Mouse (Mus musculus) kidney, embryonic 15.5 days (tissue): ENCODE data around the gene Kif2c. TPM values are rescaled to one million over a fixed set of nuclear protein-coding genes. Genes with fewer than 3 reads are reported as not detected.
"Not testable (repeated sequence)": the region's sequence is repeated elsewhere in the genome, so short reads cannot be mapped to it uniquely, and the experiment has no call there.

ENCODE experiments used
- ATAC-seq: fragments of 200-750 bp; cut with Nextera tagmentation; replicated peaks from 2 replicates; pipeline ENCODE4 v1.8.0; 2017; ENCODE audit warnings: moderate TSS enrichment; ENCODE audit not compliant: low FRiP score
- H3K27ac ChIP-seq: fragments of 300-500 bp; sonication (generic); 2 replicates; pipeline ENCODE4 v1.5.1; 2015; ENCODE audit warnings: mild to moderate bottlenecking, inconsistent platforms
- H3K27me3 ChIP-seq: fragments of 300-500 bp; sonication (generic); 2 replicates; pipeline ENCODE4 v1.6.1; 2015; ENCODE audit warnings: inconsistent platforms
- H3K36me3 ChIP-seq: fragments of 300-500 bp; sonication (generic); 2 replicates; pipeline ENCODE4 v1.6.1; 2015; ENCODE audit warnings: inconsistent platforms
- H3K4me1 ChIP-seq: fragments of 300-500 bp; sonication (generic); 2 replicates; pipeline ENCODE4 v1.6.1; 2015; ENCODE audit warnings: inconsistent platforms
- H3K4me2 ChIP-seq: fragments of 300-500 bp; sonication (generic); 2 replicates; pipeline ENCODE4 v1.6.1; 2015; ENCODE audit warnings: moderate library complexity, mild to moderate bottlenecking, inconsistent platforms
- H3K4me3 ChIP-seq: fragments of 300-500 bp; sonication (generic); replicated peaks from 2 replicates; pipeline ENCODE4 v1.5.1; 2015; ENCODE audit warnings: mild to moderate bottlenecking, inconsistent platforms
- H3K9ac ChIP-seq: fragments of 300-500 bp; sonication (generic); 2 replicates; pipeline ENCODE4 v1.6.1; 2015; ENCODE audit warnings: mild to moderate bottlenecking, inconsistent platforms
- H3K9me3 ChIP-seq: fragments of 300-500 bp; sonication (generic); replicated peaks from 2 replicates; pipeline ENCODE4 v1.6.1; 2016; ENCODE audit warnings: inconsistent platforms
- WGBS: fragments of 180-500 bp; shearing (Covaris S2); methylation state at CpG from one replicate; pipeline ENCODE4 v1.1.7; 2015; ENCODE audit warnings: mixed read lengths; 5-methylcytosine and 5-hydroxymethylcytosine counted together
- polyA plus RNA-seq: library from polyadenylated mRNA; unstranded; fragments of >200 nt; fragmentation: Nextera tagmentation; extraction: Ambion mirVana; gene quantifications from 2 replicates; pipeline ENCODE4 v1.2.1, GENCODE M21; 2015

Kif2c gene
- polyA plus RNA-seq, 1 experiment from 2014 or later, result 76.0 TPM

GRCm38 (mm10) chr4:117214250-117214649 lies 31.8 kb upstream of the Kif2c start:
- H3K9me3 ChIP-seq, result no peaks in the 10 kb centered on the region
- H3K4me1 ChIP-seq, result peaks cover 6% of the 10 kb centered on the region
- H3K4me3 ChIP-seq, result no peak overlapping the region
- WGBS, result 82% methylated on average over 6 of the region's 6 CpGs
- H3K36me3 ChIP-seq, result no peaks in the 10 kb centered on the region
- ATAC-seq, result no peak
- no peak overlapping the region for H3K4me2 ChIP-seq
- no peak overlapping the region for H3K27ac ChIP-seq
- H3K27me3 ChIP-seq, result no peaks in the 10 kb centered on the region
- no peak overlapping the region for H3K9ac ChIP-seq

GRCm38 (mm10) chr4:117210147-117211074 lies 28.0 kb upstream of the Kif2c start:
- peak overlapping the region; percentile 37; the same call in 1 of the 2 replicates for H3K4me2 ChIP-seq

GRCm38 (mm10) chr4:117209592-117209991 lies 27.2 kb upstream of the Kif2c start:
- Histone ChIP-seq H3K9me3 (no peaks in the 10 kb centered on the region), H3K9ac (no peak overlapping the region), H3K4me3 (no peak overlapping the region), H3K27me3 (no peaks in the 10 kb centered on the region), H3K36me3 (no peaks in the 10 kb centered on the region), H3K27ac (no peak overlapping the region), H3K4me1 (no peaks in the 10 kb centered on the region), H3K4me2 (no peak overlapping the region)
- 78% methylated on average over 6 of the region's 6 CpGs for WGBS
- no peak for ATAC-seq

More at GRCm38 (mm10) chr4:117210147-117211074, 28.0 kb upstream of the Kif2c start:
- Histone ChIP-seq H3K9me3 (no peaks in the 10 kb centered on the region), H3K36me3 (no peaks in the 10 kb centered on the region), H3K27me3 (no peaks in the 10 kb centered on the region), H3K4me1 (no peaks in the 10 kb centered on the region), H3K4me3 (no peak overlapping the region), H3K27ac (peak overlapping the region; percentile 77), H3K9ac (no peak overlapping the region)
- WGBS, result 5% methylated on average over 20 of the region's 20 CpGs
- ATAC-seq, result peak; percentile 64; the same call in 1 of the 2 replicates

- Histone ChIP-seq H3K27me3 (no peaks in the 10 kb centered on the region), H3K36me3 (no peaks in the 10 kb centered on the region), H3K9ac (no peak overlapping the region), H3K4me3 (no peak overlapping the region), H3K27ac (peak overlapping the region; percentile 90), H3K4me1 (peaks cover 6% of the 10 kb centered on the region), H3K9me3 (no peaks in the 10 kb centered on the region), H3K4me2 (peak overlapping the region; percentile 57; the same call in 1 of the 2 replicates)
- no peak for ATAC-seq
- 63% methylated on average over 4 of the region's 4 CpGs for WGBS
Measured at GRCm38 (mm10) chr4:117202992-117203354, 20.5 kb upstream of the Kif2c start.

- Histone ChIP-seq H3K9ac (peak overlapping the region; percentile 29), H3K4me1 (peaks cover 6% of the 10 kb centered on the region), H3K36me3 (no peaks in the 10 kb centered on the region), H3K27ac (peak overlapping the region; percentile 90), H3K27me3 (no peaks in the 10 kb centered on the region), H3K4me3 (peak overlapping the region; percentile 35), H3K9me3 (no peaks in the 10 kb centered on the region), H3K4me2 (peak overlapping the region; percentile 57)
- peak; percentile 95 for ATAC-seq
- WGBS, result 2% methylated on average over 25 of the region's 25 CpGs
Measured at GRCm38 (mm10) chr4:117202046-117202991, 19.9 kb upstream of the Kif2c start.

GRCm38 (mm10) chr4:117191804-117192203 lies 9.4 kb upstream of the Kif2c start:
- H3K9ac ChIP-seq, result no peak overlapping the region
- no peak overlapping the region for H3K27ac ChIP-seq
- no peaks in the 10 kb centered on the region for H3K9me3 ChIP-seq
- no peaks in the 10 kb centered on the region for H3K36me3 ChIP-seq
- 0 out of 2 replicates have a peak, but pooled peaks cover 4% of the 10 kb centered on the region for H3K4me1 ChIP-seq
- 93% methylated on average over 14 of the region's 14 CpGs for WGBS
- H3K27me3 ChIP-seq, result no peaks in the 10 kb centered on the region
- no peak for ATAC-seq
- H3K4me2 ChIP-seq, result no peak overlapping the region
- no peak overlapping the region for H3K4me3 ChIP-seq

GRCm38 (mm10) chr4:117190660-117191059 lies 8.2 kb upstream of the Kif2c start:
- H3K4me2 ChIP-seq, result no peak overlapping the region
- no peaks in the 10 kb centered on the region for H3K9me3 ChIP-seq
- H3K9ac ChIP-seq, result no peak overlapping the region
- no peak overlapping the region for H3K4me3 ChIP-seq
- WGBS, result 57% methylated on average over 7 of the region's 7 CpGs
- H3K4me1 ChIP-seq, result 0 out of 2 replicates have a peak, but pooled peaks cover 4% of the 10 kb centered on the region
- peak overlapping the region; percentile 85 for H3K27ac ChIP-seq
- H3K27me3 ChIP-seq, result no peaks in the 10 kb centered on the region
- H3K36me3 ChIP-seq, result no peaks in the 10 kb centered on the region
- no peak for ATAC-seq

GRCm38 (mm10) chr4:117189856-117190543 lies 7.6 kb upstream of the Kif2c start:
- Histone ChIP-seq H3K4me3 (peak overlapping the region; percentile 44), H3K9ac (peak overlapping the region; percentile 48), H3K4me2 (peak overlapping the region; percentile 57), H3K9me3 (no peaks in the 10 kb centered on the region), H3K27ac (peak overlapping the region; percentile 85), H3K4me1 (0 out of 2 replicates have a peak, but pooled peaks cover 4% of the 10 kb centered on the region), H3K36me3 (no peaks in the 10 kb centered on the region), H3K27me3 (no peaks in the 10 kb centered on the region)
- peak; percentile 93 for ATAC-seq
- WGBS, result under 1% methylated on average over 9 of the region's 9 CpGs

- H3K9me3 ChIP-seq, result no peaks in the 10 kb centered on the region
- H3K4me1 ChIP-seq, result 0 out of 2 replicates have a peak, but pooled peaks cover 4% of the 10 kb centered on the region
- H3K4me2 ChIP-seq, result peak overlapping the region; percentile 57
- H3K9ac ChIP-seq, result peak overlapping the region; percentile 48
- no peaks in the 10 kb centered on the region for H3K36me3 ChIP-seq
- peak; percentile 66 for ATAC-seq
- WGBS, result under 1% methylated on average over 16 of the region's 16 CpGs
- H3K27me3 ChIP-seq, result no peaks in the 10 kb centered on the region
- H3K4me3 ChIP-seq, result peak overlapping the region; percentile 44
- H3K27ac ChIP-seq, result peak overlapping the region; percentile 85
Measured at GRCm38 (mm10) chr4:117189382-117189855, 7.0 kb upstream of the Kif2c start.

- ATAC-seq, result no peak
Measured at GRCm38 (mm10) chr4:117188969-117189368, 6.5 kb upstream of the Kif2c start.

GRCm38 (mm10) chr4:117182759-117183096 lies 289 bp upstream of the Kif2c start:
- Histone ChIP-seq H3K36me3 (peaks cover 28% of the 10 kb centered on the region), H3K4me2 (peak overlapping the region; percentile 86), H3K4me3 (peak overlapping the region; percentile 87), H3K9ac (peak overlapping the region; percentile 68), H3K4me1 (peaks cover 15% of the 10 kb centered on the region), H3K27ac (peak overlapping the region; percentile 88)
- not testable (repeated sequence) for H3K9me3 ChIP-seq, H3K27me3 ChIP-seq
- ATAC-seq, result peak; percentile 44; the same call in 1 of the 2 replicates
- WGBS, result 13% methylated on average over 9 of the region's 9 CpGs

More at GRCm38 (mm10) chr4:117188969-117189368, 6.5 kb upstream of the Kif2c start:
- Histone ChIP-seq H3K4me1 (0 out of 2 replicates have a peak, but pooled peaks cover 4% of the 10 kb centered on the region), H3K4me3 (peak overlapping the region; percentile 44), H3K27me3 (no peaks in the 10 kb centered on the region), H3K27ac (peak overlapping the region; percentile 85), H3K9me3 (no peaks in the 10 kb centered on the region), H3K9ac (peak overlapping the region; percentile 48), H3K36me3 (no peaks in the 10 kb centered on the region), H3K4me2 (peak overlapping the region; percentile 57)
- 50% methylated on average over 3 of the region's 3 CpGs for WGBS
